16 mouse cellular contexts compared by ENCODE assay signal in genomic region chr4:149901349-149901782, GRCm38 (mm10). TPM values are rescaled to one million over a fixed set of nuclear protein-coding genes. Genes with fewer than 3 reads are reported as not detected.
DNase-seq lines count a peak whose midpoint lies in the region; ATAC-seq and TF ChIP-seq lines count a peak whose summit lies in the region.
"Had no signal": no experiment of that assay in that cellular context is flagged by ENCODE, and none has a peak within 500 bp of the region (broad histone marks: within the 10 kb centered on the region; RNA-seq: fewer than 3 reads in every experiment).

No protein-coding gene starts in this region.

- WGBS in hindbrain, embryonic 10.5 days: 75% methylated on average over 3 of the region's 3 CpGs
- WGBS in hindbrain, embryonic 16.5 days: 79% methylated on average over 3 of the region's 3 CpGs
- WGBS in embryonic facial prominence, embryonic 13.5 days: 68% methylated on average over 3 of the region's 3 CpGs
- WGBS in small intestine, adult 2 months: 63% methylated on average over 3 of the region's 3 CpGs
- WGBS in thymus, adult 2 months: 43% methylated on average over 3 of the region's 3 CpGs

- no peak for DNase-seq in hindbrain, embryonic 10.5 days (ENCODE audit: low spot score)
- peak; percentile 77 for DNase-seq in Muller cell, postnatal 12 days (ENCODE audit: inconsistent ontology term)
- no peak for DNase-seq in retina, postnatal 1 day
- no peak for DNase-seq in thymus, adult 2 months
- DNase-seq: adrenal gland, adult 2 months; cerebellum, adult 8-10 months; heart, adult 2 months; heart, postnatal 36 days; thymus, postnatal 4 days had no signal

- peaks cover 14% of the 10 kb centered on the region; the same call in 1 of the 2 replicates for H3K27me3 ChIP-seq in hindbrain, embryonic 10.5 days (ENCODE audit: insufficient read depth, poor library complexity, severe bottlenecking)
- no peaks in the 10 kb centered on the region for H3K27me3 ChIP-seq in hindbrain, embryonic 16.5 days (replicated peaks; ENCODE audit: control insufficient read depth, insufficient read depth, low read length)
- no peaks in the 10 kb centered on the region for H3K27me3 ChIP-seq in embryonic facial prominence, embryonic 13.5 days
- H3K27me3 ChIP-seq in small intestine, adult 2 months (ENCODE audit: control insufficient read depth, insufficient read depth, low read length): no peaks in the 10 kb centered on the region
- no peaks in the 10 kb centered on the region for H3K27me3 ChIP-seq in thymus, adult 2 months (ENCODE audit: control insufficient read depth, insufficient read depth, low read length)
- H3K27me3 ChIP-seq: stomach, embryonic 15.5 days had no signal

- 0 out of 2 replicates have a peak overlapping the region, but pooled peaks have one; percentile 18 for H3K27ac ChIP-seq in hindbrain, embryonic 10.5 days
- no peak overlapping the region for H3K27ac ChIP-seq in hindbrain, embryonic 16.5 days (ENCODE audit: low read depth, low read length)
- H3K27ac ChIP-seq in embryonic facial prominence, embryonic 13.5 days: peak overlapping the region; percentile 44; the same call in 1 of the 2 replicates
- H3K27ac ChIP-seq in small intestine, adult 2 months (ENCODE audit: insufficient read depth, low read depth, low read length): peak overlapping the region; percentile 22; the same call in 1 of the 2 replicates
- H3K27ac ChIP-seq in thymus, adult 2 months (ENCODE audit: control insufficient read depth, insufficient read depth, low read length): no peak overlapping the region
- H3K27ac ChIP-seq: heart, adult 2 months; liver, embryonic 14.5 days; stomach, embryonic 15.5 days had no signal

- H3K36me3 ChIP-seq in hindbrain, embryonic 10.5 days: peaks cover 32% of the 10 kb centered on the region
- no peaks in the 10 kb centered on the region for H3K36me3 ChIP-seq in hindbrain, embryonic 16.5 days (ENCODE audit: control insufficient read depth, insufficient read depth, low read length)
- H3K36me3 ChIP-seq in embryonic facial prominence, embryonic 13.5 days: peaks cover 35% of the 10 kb centered on the region
- H3K36me3 ChIP-seq in small intestine, adult 2 months (ENCODE audit: control insufficient read depth, insufficient read depth, low read length): peaks cover 42% of the 10 kb centered on the region
- H3K36me3 ChIP-seq in thymus, adult 2 months (ENCODE audit: control insufficient read depth, insufficient read depth, low read length): no peaks in the 10 kb centered on the region
- H3K36me3 ChIP-seq: G1E had no signal

- TF ChIP-seq CTCF in small intestine, adult 2 months (IDR thresholded peaks at IDR 0.05; ENCODE audit: extremely low read depth, insufficient read length, insufficient replicate concordance, low read depth, low read length): no peak
- no peak for TF ChIP-seq CTCF in thymus, adult 2 months (IDR thresholded peaks at IDR 0.05; ENCODE audit: borderline replicate concordance, control insufficient read depth, extremely low read depth, insufficient read depth, low read length, poor library complexity)

- no peaks in the 10 kb centered on the region for H3K9me3 ChIP-seq in hindbrain, embryonic 10.5 days
- H3K9me3 ChIP-seq in hindbrain, embryonic 16.5 days (ENCODE audit: control insufficient read depth, low read length): no peaks in the 10 kb centered on the region
- H3K9me3 ChIP-seq in embryonic facial prominence, embryonic 13.5 days: no peaks in the 10 kb centered on the region
- H3K9me3 ChIP-seq: G1E; stomach, embryonic 15.5 days had no signal

- H3K4me3 ChIP-seq in hindbrain, embryonic 10.5 days: no peak overlapping the region
- no peak overlapping the region for H3K4me3 ChIP-seq in hindbrain, embryonic 16.5 days (ENCODE audit: low read length)
- no peak overlapping the region for H3K4me3 ChIP-seq in embryonic facial prominence, embryonic 13.5 days
- H3K4me3 ChIP-seq in small intestine, adult 2 months (ENCODE audit: low read depth, low read length): no peak overlapping the region
- H3K4me3 ChIP-seq in thymus, adult 2 months (ENCODE audit: control insufficient read depth, insufficient read depth, low read length): no peak overlapping the region
- H3K4me3 ChIP-seq: heart, adult 2 months; stomach, embryonic 15.5 days had no signal

- H3K9ac ChIP-seq in hindbrain, embryonic 16.5 days (ENCODE audit: low read depth, low read length): no peak overlapping the region
- no peak overlapping the region for H3K9ac ChIP-seq in embryonic facial prominence, embryonic 13.5 days
- H3K9ac ChIP-seq: liver, embryonic 14.5 days; stomach, embryonic 15.5 days had no signal

- H3K4me1 ChIP-seq in hindbrain, embryonic 10.5 days (replicated peaks): peaks cover 34% of the 10 kb centered on the region
- H3K4me1 ChIP-seq in hindbrain, embryonic 16.5 days (ENCODE audit: control insufficient read depth, insufficient read depth, low read depth, low read length): no peaks in the 10 kb centered on the region; the same call in 1 of the 2 replicates
- peaks cover 25% of the 10 kb centered on the region for H3K4me1 ChIP-seq in embryonic facial prominence, embryonic 13.5 days
- peaks cover 5% of the 10 kb centered on the region; the same call in 1 of the 2 replicates for H3K4me1 ChIP-seq in small intestine, adult 2 months (ENCODE audit: control insufficient read depth, insufficient read depth, insufficient read length, low read length)
- no peaks in the 10 kb centered on the region; the same call in 1 of the 2 replicates for H3K4me1 ChIP-seq in thymus, adult 2 months (replicated peaks; ENCODE audit: control insufficient read depth, insufficient read depth, low read length)

- no peak for TF ChIP-seq POLR2A in small intestine, adult 2 months (IDR thresholded peaks at IDR 0.05; ENCODE audit: low read depth, low read length)
- no peak for TF ChIP-seq POLR2A in thymus, adult 2 months (IDR thresholded peaks at IDR 0.05; ENCODE audit: control insufficient read depth, extremely low read depth, insufficient read depth, low read length, poor library complexity)

- H3K4me2 ChIP-seq in hindbrain, embryonic 16.5 days (ENCODE audit: low read length): no peak overlapping the region
- no peak overlapping the region for H3K4me2 ChIP-seq in embryonic facial prominence, embryonic 13.5 days
- H3K4me2 ChIP-seq: stomach, embryonic 15.5 days had no signal

- ATAC-seq in hindbrain, embryonic 16.5 days: no peak
- no peak for ATAC-seq in embryonic facial prominence, embryonic 13.5 days (ENCODE audit: insufficient number of reproducible peaks, insufficient read depth, low FRiP score, low TSS enrichment, low read depth)
- ATAC-seq: lung, postnatal 0 days had no signal

RNA-seq across cellular contexts. Expression of gene Spsb1, which starts 53.5 kb away (rescaled TPM):
- 10.7 and 12.0 TPM in 2 replicates for polyA plus RNA-seq in hindbrain, embryonic 10.5 days (2016; fragmentation: Nextera tagmentation; extraction: Ambion mirVana)
- polyA plus RNA-seq in hindbrain, embryonic 16.5 days (2015; fragmentation: Nextera tagmentation; extraction: Ambion mirVana): 10.1 TPM in 2 replicates
- 12.2 and 13.5 TPM in 2 replicates for polyA plus RNA-seq in embryonic facial prominence, embryonic 13.5 days (2015; fragmentation: Nextera tagmentation; extraction: Ambion mirVana)
- polyA plus RNA-seq in small intestine, adult 2 months (2012; rRNA removed): 17.4 and 27.3 TPM in 2 replicates
- polyA plus RNA-seq in thymus, adult 2 months (2012; rRNA removed): 28.5 and 30.4 TPM in 2 replicates

Comparison
In these comparisons a context has a peak if more than half of its experiments do, and no peak if none do; other contexts are left out.
1. H3K27ac ChIP-seq: peak in hindbrain, embryonic 10.5 days (single experiment), embryonic facial prominence, embryonic 13.5 days (single experiment) and small intestine, adult 2 months (single experiment); none in hindbrain, embryonic 16.5 days (single experiment) and thymus, adult 2 months (single experiment).